Mouse (Mus musculus) liver, embryonic 14.5 days (tissue): ENCODE results near the gene Dock9. TPM values are rescaled to one million over a fixed set of nuclear protein-coding genes. Genes with fewer than 3 reads are reported as not detected.

Experiments used
- ATAC-seq: fragments of 200-750 bp; cut with Nextera tagmentation; 2 replicates; pipeline ENCODE4 v1.8.0; 2017; ENCODE audit warnings: moderate number of reproducible peaks, mild to moderate bottlenecking, moderate library complexity; ENCODE audit not compliant: insufficient read depth
- DNase-seq, 3 experiments: peaks; one replicate each; pipeline ENCODE4 v3.0.0-alpha.2; 2012 to 2013; ENCODE audit warnings: low read depth in 3 of 3, low spot score in 3 of 3
- H3K27ac ChIP-seq: fragments of 300-500 bp; sonication (generic); 2 replicates; pipeline ENCODE4 v1.5.1; 2014; ENCODE audit warnings: moderate library complexity, mild to moderate bottlenecking, control low read depth, inconsistent platforms
- H3K27me3 ChIP-seq: fragments of 300-500 bp; sonication (generic); 2 replicates; pipeline ENCODE4 v1.6.1; 2014; ENCODE audit warnings: mild to moderate bottlenecking, low read length, moderate library complexity; ENCODE audit not compliant: control insufficient read depth, insufficient read depth
- H3K36me3 ChIP-seq: fragments of 300-500 bp; sonication (generic); replicated peaks from 2 replicates; pipeline ENCODE4 v1.6.1; 2014; ENCODE audit warnings: low read depth; ENCODE audit not compliant: control insufficient read depth, insufficient read depth
- H3K4me1 ChIP-seq, 2 experiments: fragments of 200-500 bp in 1 of 2; fragments of 300-500 bp in 1 of 2; sonication (generic) in 1 of 2; replicated peaks; 2 replicates each; pipeline ENCODE4 v1.6.1; 2012 to 2014; ENCODE audit warnings: antibody characterized with exemption in 1 of 2, inconsistent platforms in 1 of 2, low read length in 1 of 2; ENCODE audit not compliant: control insufficient read depth in 2 of 2, insufficient read depth in 2 of 2
- H3K4me2 ChIP-seq: fragments of 300-500 bp; sonication (generic); 2 replicates; pipeline ENCODE4 v1.6.1; 2014; ENCODE audit warnings: low read depth, mild to moderate bottlenecking, control low read depth, moderate library complexity
- H3K4me3 ChIP-seq, 2 experiments: fragments of 200-500 bp in 1 of 2; fragments of 300-500 bp in 1 of 2; sonication (generic) in 1 of 2; 2 replicates each; pipeline ENCODE4 v1.5.1; 2012 to 2014; ENCODE audit warnings: low read depth in 2 of 2, low read length in 2 of 2, mild to moderate bottlenecking in 2 of 2, control low read depth in 1 of 2, inconsistent platforms in 1 of 2, moderate library complexity in 1 of 2; ENCODE audit not compliant: insufficient read depth in 1 of 2
- H3K9ac ChIP-seq: fragments of 300-500 bp; sonication (generic); replicated peaks from 2 replicates; pipeline ENCODE4 v1.6.1; 2014; ENCODE audit warnings: mild to moderate bottlenecking, control low read depth, moderate library complexity
- H3K9me3 ChIP-seq: fragments of 300-500 bp; sonication (generic); 2 replicates; pipeline ENCODE4 v1.6.1; 2016; ENCODE audit warnings: low read length, mixed read lengths; ENCODE audit not compliant: control insufficient read depth
- CTCF ChIP-seq: IDR thresholded peaks from 2 replicates; pipeline ENCODE4 v1.5.1; 2016; ENCODE audit warnings: antibody characterized with exemption, low read depth, control low read depth
- EP300 ChIP-seq: IDR thresholded peaks from 2 replicates; pipeline ENCODE4 v1.6.1; 2016; ENCODE audit warnings: antibody characterized with exemption, low read depth
- WGBS: fragments of 180-500 bp; shearing (Covaris S2); extraction: QIAGEN DNeasy Blood & Tissue Kit; methylation state at CpG from one replicate; pipeline ENCODE4 v1.1.7; 2014; ENCODE audit not compliant: insufficient replicate concordance; 5-methylcytosine and 5-hydroxymethylcytosine counted together
- polyA plus RNA-seq, 2 experiments: library from polyadenylated mRNA; depleted of rRNA in 1 of 2; stranded (reverse) in 1 of 2; unstranded in 1 of 2; fragments of >200 nt; fragmentation: Nextera tagmentation in 1 of 2; extraction: Ambion mirVana in 1 of 2; gene quantifications; 2 replicates each; pipeline versions ENCODE4 v1.2.1 to v1.2.3; 2012 to 2014

Gene Dock9
- polyA plus RNA-seq, 2 experiments, result 1.2 to 1.8 TPM

DNA sequence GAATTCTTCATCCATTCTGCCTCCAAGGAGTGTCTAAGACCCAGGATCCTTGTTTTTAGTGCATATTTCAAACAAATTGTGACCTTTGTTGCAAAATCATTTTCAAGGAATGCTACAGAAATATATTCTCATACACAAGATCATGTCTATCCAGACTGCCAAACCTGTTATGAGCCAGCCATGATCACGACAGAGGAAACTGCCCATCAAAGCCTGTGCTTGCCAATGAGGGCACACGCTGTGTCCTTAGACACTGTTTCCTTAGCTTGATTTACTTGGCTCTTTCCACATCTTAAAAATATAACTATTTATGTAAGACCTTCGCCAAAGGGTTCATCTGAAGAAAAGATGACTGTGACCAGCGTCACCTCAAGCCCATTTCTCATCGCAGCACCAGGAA, 127.6 kb downstream of the Dock9 start:
- ATAC-seq, result no peak
- no peak for TF ChIP-seq EP300
- no peak for TF ChIP-seq CTCF

DNA sequence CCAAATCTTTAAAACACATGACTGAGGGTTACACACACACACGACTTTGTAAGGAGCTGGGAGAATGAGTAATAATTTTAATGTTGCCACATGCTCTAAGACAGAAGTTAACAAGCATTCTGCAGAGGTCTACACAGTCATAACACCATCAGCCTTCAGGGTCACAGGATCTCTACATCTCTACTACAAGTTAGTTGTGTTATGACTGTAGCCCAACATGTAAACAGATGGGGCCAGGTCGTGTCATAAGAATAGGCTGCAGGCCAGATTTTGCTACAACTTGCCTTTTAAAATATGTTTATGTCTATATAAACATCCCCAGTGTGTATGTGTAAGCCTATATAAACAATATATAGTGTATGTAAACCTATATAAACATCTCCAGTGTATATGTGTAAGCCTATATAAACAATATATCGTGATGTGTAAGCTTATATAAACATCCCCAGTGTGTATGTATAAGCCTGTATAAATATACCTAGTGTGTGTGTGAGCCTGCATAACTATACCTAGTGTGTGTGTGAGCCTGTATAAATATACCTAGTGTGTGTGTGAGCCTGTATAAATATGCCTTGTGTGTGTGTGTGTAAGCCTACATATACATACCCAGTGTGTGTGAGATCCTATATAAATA, 130.9 kb downstream of the Dock9 start:
- Histone ChIP-seq H3K4me1 (no peaks in the 10 kb centered on the region), H3K9ac (no peak overlapping the region), H3K4me3 (no peak overlapping the region), H3K36me3 (no peaks in the 10 kb centered on the region), H3K9me3 (no peaks in the 10 kb centered on the region), H3K27ac (no peak overlapping the region), H3K27me3 (no peaks in the 10 kb centered on the region), H3K4me2 (no peak overlapping the region)
- 55% methylated on average over 3 of the region's 3 CpGs for WGBS
- no peak for DNase-seq
- TF ChIP-seq CTCF (no peak), EP300 (no peak)
- no peak for ATAC-seq

More for the DNA sequence above, 127.6 kb downstream of the Dock9 start:
- 74% methylated on average over 5 of the region's 5 CpGs for WGBS
- H3K27me3 ChIP-seq, result no peaks in the 10 kb centered on the region
- H3K4me2 ChIP-seq, result no peak overlapping the region
- no peak for DNase-seq
- no peak overlapping the region for H3K4me3 ChIP-seq
- no peak overlapping the region for H3K27ac ChIP-seq
- no peaks in the 10 kb centered on the region for H3K36me3 ChIP-seq
- no peaks in the 10 kb centered on the region for H3K4me1 ChIP-seq
- H3K9me3 ChIP-seq, result no peaks in the 10 kb centered on the region
- no peak overlapping the region for H3K9ac ChIP-seq

DNA sequence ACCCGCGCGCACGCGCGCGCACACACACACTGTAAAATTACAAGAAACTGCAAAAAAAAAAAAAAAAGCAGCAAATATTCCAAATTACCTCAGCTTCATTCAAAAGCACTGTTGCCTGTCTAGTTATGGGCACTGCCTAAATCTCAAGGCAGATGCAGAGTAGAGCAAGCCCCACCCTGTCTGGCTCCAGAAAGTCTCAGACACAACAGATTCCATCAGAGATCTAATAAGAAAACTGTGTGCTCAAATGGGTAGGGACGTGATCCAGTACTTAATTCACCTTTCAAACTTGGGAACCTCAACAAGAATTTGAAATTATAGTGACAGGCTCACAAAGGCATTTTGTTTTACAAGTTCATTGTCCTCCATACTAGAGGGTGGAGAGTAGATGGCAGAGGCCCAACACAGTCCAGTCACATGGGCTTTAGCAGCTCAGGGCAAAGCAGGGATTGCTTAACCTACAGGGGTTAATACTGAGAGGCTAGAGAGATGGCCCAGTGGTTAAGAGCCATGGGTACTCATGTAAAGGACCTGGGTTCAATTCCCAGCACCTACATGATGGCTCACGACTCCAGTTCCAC, 131.9 kb downstream of the Dock9 start:
- 84% methylated on average over 9 of the region's 9 CpGs for WGBS
- no peak overlapping the region for H3K4me2 ChIP-seq
- H3K36me3 ChIP-seq, result no peaks in the 10 kb centered on the region
- H3K27ac ChIP-seq, result no peak overlapping the region
- H3K4me1 ChIP-seq, result no peaks in the 10 kb centered on the region
- H3K9ac ChIP-seq, result no peak overlapping the region
- TF ChIP-seq CTCF (no peak), EP300 (no peak)
- H3K4me3 ChIP-seq, result no peak overlapping the region
- no peaks in the 10 kb centered on the region for H3K27me3 ChIP-seq
- ATAC-seq (no peak), DNase-seq (no peak)
- no peaks in the 10 kb centered on the region for H3K9me3 ChIP-seq

DNA sequence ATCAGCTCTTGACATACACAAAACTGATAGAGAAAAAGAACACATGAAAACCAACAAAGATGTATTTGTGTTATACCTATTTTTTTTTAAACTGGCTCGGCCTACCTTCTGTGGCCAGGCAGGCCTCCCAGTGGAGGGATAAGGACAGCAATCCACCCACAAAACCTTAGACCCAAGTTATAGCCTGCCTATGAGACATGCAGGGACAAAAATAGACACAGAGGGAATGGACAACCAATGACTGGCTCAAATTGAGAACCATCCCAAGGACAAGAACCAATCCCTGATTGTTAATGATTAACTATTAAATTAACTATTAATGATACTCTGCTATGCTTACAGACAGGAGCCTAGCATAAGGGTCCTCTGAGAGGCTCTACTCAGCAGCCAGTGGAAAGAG, 133.7 kb downstream of the Dock9 start:
- DNase-seq, result no peak
- no peak overlapping the region for H3K4me3 ChIP-seq
- no peak overlapping the region for H3K4me2 ChIP-seq
- TF ChIP-seq EP300, result no peak
- no peaks in the 10 kb centered on the region for H3K36me3 ChIP-seq
- no peak overlapping the region for H3K9ac ChIP-seq
- H3K27me3 ChIP-seq, result no peaks in the 10 kb centered on the region
- H3K27ac ChIP-seq, result no peak overlapping the region
- H3K9me3 ChIP-seq, result no peaks in the 10 kb centered on the region
- 64% methylated on average over 1 of the region's 1 CpGs for WGBS
- ATAC-seq, result no peak
- H3K4me1 ChIP-seq, result no peaks in the 10 kb centered on the region

DNA sequence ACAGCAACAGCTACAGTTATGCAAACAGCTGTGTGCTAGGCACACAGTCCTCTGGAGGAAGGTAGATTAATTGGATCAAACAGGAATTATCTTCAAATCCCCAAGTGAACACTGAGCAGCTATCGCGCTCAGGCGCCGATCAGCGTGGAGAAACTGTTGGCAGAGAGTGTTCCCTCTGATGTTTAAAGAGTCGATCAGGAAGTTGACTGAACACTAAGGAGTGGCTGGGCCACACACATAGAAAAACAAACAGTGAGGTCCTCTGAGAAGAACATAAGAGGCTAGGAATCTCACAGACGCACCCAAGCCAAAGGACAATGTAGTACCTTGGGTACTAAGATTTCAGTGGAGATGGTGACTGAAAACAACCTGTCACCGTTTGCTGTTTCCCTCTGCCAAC, 136.7 kb downstream of the Dock9 start:
- ATAC-seq (no peak), DNase-seq (no peak)
- Histone ChIP-seq H3K27me3 (no peaks in the 10 kb centered on the region), H3K4me2 (no peak overlapping the region), H3K9ac (no peak overlapping the region), H3K9me3 (no peaks in the 10 kb centered on the region), H3K4me1 (no peaks in the 10 kb centered on the region), H3K27ac (no peak overlapping the region), H3K4me3 (no peak overlapping the region), H3K36me3 (no peaks in the 10 kb centered on the region)
- WGBS, result 56% methylated on average over 8 of the region's 8 CpGs
- TF ChIP-seq EP300 (no peak), CTCF (no peak)
